Mouse (Mus musculus) neural tube, embryonic 11.5 days (tissue): ENCODE results near the gene Rd3l. TPM values are rescaled to one million over a fixed set of nuclear protein-coding genes. Genes with fewer than 3 reads are reported as not detected.
"Not testable (repeated sequence)": the region's sequence is repeated elsewhere in the genome, so short reads cannot be mapped to it uniquely, and the experiment has no call there.

ENCODE experiments used
- ATAC-seq: fragments of 200-750 bp; cut with Nextera tagmentation; 2 replicates; pipeline ENCODE4 v1.8.0; 2017; ENCODE audit warnings: moderate number of reproducible peaks, mild to moderate bottlenecking, moderate TSS enrichment, moderate library complexity; ENCODE audit not compliant: insufficient read depth, low FRiP score, low TSS enrichment
- DNase-seq: peaks from one replicate; pipeline ENCODE4 v3.0.0-alpha.2; 2015; ENCODE audit warnings: low spot score
- H3K27ac ChIP-seq: fragments of 300-500 bp; sonication (generic); 2 replicates; pipeline ENCODE4 v1.5.1; 2014; ENCODE audit warnings: low read depth, mild to moderate bottlenecking, low read length
- H3K27me3 ChIP-seq: fragments of 300-500 bp; sonication (generic); 2 replicates; pipeline ENCODE4 v1.6.1; 2014; ENCODE audit warnings: mild to moderate bottlenecking, low read length, mixed read lengths; ENCODE audit not compliant: control insufficient read depth, insufficient read depth
- H3K36me3 ChIP-seq: fragments of 300-500 bp; sonication (generic); 2 replicates; pipeline ENCODE4 v1.6.1; 2014; ENCODE audit warnings: mild to moderate bottlenecking, low read length, moderate library complexity, mixed read lengths; ENCODE audit not compliant: control insufficient read depth, insufficient read depth
- H3K4me1 ChIP-seq: fragments of 300-500 bp; sonication (generic); 2 replicates; pipeline ENCODE4 v1.6.1; 2014; ENCODE audit warnings: low read length, mixed read lengths; ENCODE audit not compliant: control insufficient read depth, insufficient read depth
- H3K4me2 ChIP-seq: fragments of 300-500 bp; sonication (generic); 2 replicates; pipeline ENCODE4 v1.6.1; 2014; ENCODE audit warnings: low read depth, mild to moderate bottlenecking, moderate library complexity
- H3K4me3 ChIP-seq: fragments of 300-500 bp; sonication (generic); 2 replicates; pipeline ENCODE4 v1.5.1; 2014; ENCODE audit warnings: low read depth, low read length
- H3K9ac ChIP-seq: fragments of 300-500 bp; sonication (generic); 2 replicates; pipeline ENCODE4 v1.6.1; 2014; ENCODE audit warnings: mild to moderate bottlenecking, low read length
- H3K9me3 ChIP-seq: fragments of 300-500 bp; sonication (generic); 2 replicates; pipeline ENCODE4 v1.6.1; 2016; ENCODE audit warnings: low read length; ENCODE audit not compliant: control insufficient read depth
- WGBS: fragments of 180-500 bp; shearing (Covaris S2); extraction: QIAGEN DNeasy Blood & Tissue Kit; methylation state at CpG from one replicate; pipeline ENCODE4 v1.1.7; 2014; 5-methylcytosine and 5-hydroxymethylcytosine counted together
- polyA plus RNA-seq: library from polyadenylated mRNA; unstranded; fragments of >200 nt; fragmentation: Nextera tagmentation; extraction: Ambion mirVana; gene quantifications from 2 replicates; pipeline ENCODE4 v1.2.1, GENCODE M21; 2014

Gene Rd3l
- polyA plus RNA-seq, 1 experiment from 2014 or later, result not detected

- no peak overlapping the region for H3K9ac ChIP-seq
- no peaks in the 10 kb centered on the region for H3K36me3 ChIP-seq
Measured at GRCm38 (mm10) chr12:111951701-111952100, 29.4 kb downstream of the Rd3l start.

GRCm38 (mm10) chr12:111950486-111950885 is 30.6 kb downstream of the Rd3l start:
- Histone ChIP-seq H3K4me2 (no peak overlapping the region), H3K36me3 (no peaks in the 10 kb centered on the region), H3K27ac (no peak overlapping the region), H3K9me3 (no peaks in the 10 kb centered on the region), H3K4me1 (no peaks in the 10 kb centered on the region), H3K4me3 (no peak overlapping the region), H3K27me3 (no peaks in the 10 kb centered on the region), H3K9ac (no peak overlapping the region)
- DNase-seq (no peak), ATAC-seq (no peak)
- WGBS, result 86% methylated on average over 5 of the region's 5 CpGs

More at GRCm38 (mm10) chr12:111951701-111952100, 29.4 kb downstream of the Rd3l start:
- ATAC-seq, result no peak
- no peak for DNase-seq
- 59% methylated on average over 5 of the region's 5 CpGs for WGBS
- Histone ChIP-seq H3K27me3 (no peaks in the 10 kb centered on the region), H3K4me3 (no peak overlapping the region), H3K9me3 (no peaks in the 10 kb centered on the region), H3K4me1 (no peaks in the 10 kb centered on the region), H3K27ac (no peak overlapping the region), H3K4me2 (no peak overlapping the region)

DNA sequence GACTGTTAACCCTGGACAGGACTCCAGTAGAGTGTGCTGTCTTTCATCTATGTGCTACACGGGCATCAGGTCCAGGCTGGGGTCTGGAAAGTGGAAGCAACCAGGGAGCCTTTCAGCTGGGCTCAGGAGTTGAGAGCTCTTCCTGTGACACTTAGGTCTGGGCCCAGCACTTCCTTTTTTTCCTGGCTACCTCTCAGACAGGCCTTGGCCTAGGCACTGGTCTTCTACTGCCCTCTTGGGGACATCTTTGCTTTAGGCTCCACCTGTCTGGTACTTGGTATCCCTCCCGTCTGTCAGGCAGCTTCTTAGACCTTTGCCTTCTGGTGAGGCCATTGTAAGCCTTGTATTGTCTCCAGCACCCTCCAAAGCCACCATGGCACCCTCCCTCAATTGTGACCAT is 34.4 kb downstream of the Rd3l start:
- DNase-seq, result peak; percentile 26
- no peaks in the 10 kb centered on the region for H3K36me3 ChIP-seq
- 54% methylated on average over 2 of the region's 2 CpGs for WGBS
- no peaks in the 10 kb centered on the region for H3K27me3 ChIP-seq
- H3K4me3 ChIP-seq, result no peak overlapping the region
- H3K4me2 ChIP-seq, result no peak overlapping the region
- H3K9me3 ChIP-seq, result no peaks in the 10 kb centered on the region
- no peaks in the 10 kb centered on the region for H3K4me1 ChIP-seq
- no peak for ATAC-seq
- H3K27ac ChIP-seq, result no peak overlapping the region
- H3K9ac ChIP-seq, result no peak overlapping the region

- not testable (repeated sequence) for H3K27ac ChIP-seq
Measured at GRCm38 (mm10) chr12:111945765-111946655, 35.1 kb downstream of the Rd3l start.

GRCm38 (mm10) chr12:111945115-111945514 is 36.0 kb downstream of the Rd3l start:
- Histone ChIP-seq H3K9ac (no peak overlapping the region), H3K4me1 (no peaks in the 10 kb centered on the region), H3K4me3 (no peak overlapping the region), H3K4me2 (no peak overlapping the region), H3K27ac (0 out of 2 replicates have a peak overlapping the region, but pooled peaks have one; percentile 27), H3K36me3 (no peaks in the 10 kb centered on the region), H3K9me3 (no peaks in the 10 kb centered on the region), H3K27me3 (no peaks in the 10 kb centered on the region)
- no peak for DNase-seq
- no peak for ATAC-seq
- 73% methylated on average over 8 of the region's 8 CpGs for WGBS

More at GRCm38 (mm10) chr12:111945765-111946655, 35.1 kb downstream of the Rd3l start:
- H3K4me1 ChIP-seq, H3K4me3 ChIP-seq, H3K27me3 ChIP-seq, H3K9me3 ChIP-seq, H3K9ac ChIP-seq, H3K36me3 ChIP-seq, DNase-seq, ATAC-seq, H3K4me2 ChIP-seq: not testable (repeated sequence)
- WGBS, result 58% methylated on average over 8 of the region's 15 CpGs

GRCm38 (mm10) chr12:111944065-111944987 is 36.8 kb downstream of the Rd3l start:
- not testable (repeated sequence) for H3K9ac ChIP-seq, H3K27me3 ChIP-seq, H3K4me1 ChIP-seq, DNase-seq, H3K27ac ChIP-seq, H3K36me3 ChIP-seq, H3K9me3 ChIP-seq, H3K4me3 ChIP-seq, H3K4me2 ChIP-seq
- ATAC-seq, result peak; percentile 48; the same call in 1 of the 2 replicates
- 79% methylated on average over 12 of the region's 20 CpGs for WGBS

DNA sequence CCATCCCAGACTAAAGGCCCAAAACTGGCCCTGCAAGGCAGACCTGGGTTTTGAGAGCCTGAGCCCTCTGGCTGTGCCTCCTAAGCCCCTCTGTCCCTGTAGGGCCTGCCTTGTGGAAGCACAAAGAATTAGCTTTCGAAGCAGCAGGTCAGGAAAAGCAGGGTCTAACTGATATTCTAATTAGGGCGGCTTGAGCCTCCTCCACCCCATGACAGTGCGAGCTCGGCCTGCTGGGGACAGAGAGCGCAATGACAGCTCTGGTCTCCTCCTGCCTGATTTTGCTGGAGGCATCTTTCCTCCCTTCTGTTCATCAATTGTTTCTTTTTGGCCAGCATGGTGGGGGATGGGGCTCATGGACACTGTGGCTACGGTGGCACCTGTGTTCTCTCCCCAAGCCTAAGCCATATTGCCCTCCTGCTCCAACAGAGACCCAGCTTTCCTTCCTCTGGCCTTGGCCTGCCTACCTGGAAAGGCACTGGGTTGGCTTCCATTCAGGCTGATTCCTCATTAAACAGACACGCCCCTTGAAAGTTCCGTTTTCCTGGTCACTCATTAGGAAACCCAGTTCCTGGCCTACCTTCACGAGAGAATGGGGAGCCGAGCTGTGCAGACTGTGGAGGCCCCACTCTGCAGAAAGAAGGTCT is 37.6 kb downstream of the Rd3l start:
- ATAC-seq (no peak), DNase-seq (no peak)
- no peak overlapping the region for H3K4me2 ChIP-seq
- no peaks in the 10 kb centered on the region for H3K36me3 ChIP-seq
- H3K9ac ChIP-seq, result no peak overlapping the region
- 78% methylated on average over 10 of the region's 10 CpGs for WGBS
- H3K4me1 ChIP-seq, result no peaks in the 10 kb centered on the region; the same call in 1 of the 2 replicates
- H3K27ac ChIP-seq, result no peak overlapping the region
- no peaks in the 10 kb centered on the region for H3K9me3 ChIP-seq
- H3K27me3 ChIP-seq, result no peaks in the 10 kb centered on the region
- no peak overlapping the region for H3K4me3 ChIP-seq

GRCm38 (mm10) chr12:111938623-111939177 is 42.4 kb downstream of the Rd3l start:
- ATAC-seq (no peak), DNase-seq (peak; percentile 38)
- WGBS, result 60% methylated on average over 1 of the region's 1 CpGs
- Histone ChIP-seq H3K4me1 (peaks cover 3% of the 10 kb centered on the region), H3K27ac (0 out of 2 replicates have a peak overlapping the region, but pooled peaks have one; percentile 11), H3K27me3 (no peaks in the 10 kb centered on the region), H3K9me3 (no peaks in the 10 kb centered on the region), H3K36me3 (no peaks in the 10 kb centered on the region), H3K9ac (no peak overlapping the region), H3K4me2 (no peak overlapping the region), H3K4me3 (no peak overlapping the region)
